Mouse (Mus musculus) embryonic facial prominence, embryonic 13.5 days (tissue): ENCODE data around the gene Eif3k. TPM values are rescaled to one million over a fixed set of nuclear protein-coding genes. Genes with fewer than 3 reads are reported as not detected.

ENCODE experiments used
- ATAC-seq: fragments of 200-750 bp; cut with Nextera tagmentation; 2 replicates; pipeline ENCODE4 v1.8.0; 2017; ENCODE audit warnings: low read depth; ENCODE audit not compliant: insufficient number of reproducible peaks, insufficient read depth, low FRiP score, low TSS enrichment
- H3K27ac ChIP-seq: fragments of 300-500 bp; sonication (generic); 2 replicates; pipeline ENCODE4 v1.5.1; 2015; ENCODE audit warnings: moderate library complexity, mild to moderate bottlenecking, inconsistent platforms
- H3K27me3 ChIP-seq: fragments of 300-500 bp; sonication (generic); 2 replicates; pipeline ENCODE4 v1.6.1; 2015; ENCODE audit warnings: mild to moderate bottlenecking, inconsistent platforms
- H3K36me3 ChIP-seq: fragments of 300-500 bp; sonication (generic); 2 replicates; pipeline ENCODE4 v1.6.1; 2015; ENCODE audit warnings: mild to moderate bottlenecking, inconsistent platforms
- H3K4me1 ChIP-seq: fragments of 300-500 bp; sonication (generic); 2 replicates; pipeline ENCODE4 v1.6.1; 2015; ENCODE audit warnings: inconsistent platforms
- H3K4me2 ChIP-seq: fragments of 300-500 bp; sonication (generic); 2 replicates; pipeline ENCODE4 v1.6.1; 2015; ENCODE audit warnings: moderate library complexity, mild to moderate bottlenecking, inconsistent platforms
- H3K4me3 ChIP-seq: fragments of 300-500 bp; sonication (generic); 2 replicates; pipeline ENCODE4 v1.5.1; 2015; ENCODE audit warnings: mild to moderate bottlenecking, inconsistent platforms
- H3K9ac ChIP-seq: fragments of 300-500 bp; sonication (generic); 2 replicates; pipeline ENCODE4 v1.6.1; 2015; ENCODE audit warnings: mild to moderate bottlenecking, inconsistent platforms
- H3K9me3 ChIP-seq: fragments of 300-500 bp; sonication (generic); 2 replicates; pipeline ENCODE4 v1.6.1; 2016; ENCODE audit warnings: inconsistent platforms
- WGBS: fragments of 180-500 bp; shearing (Covaris S2); methylation state at CpG from one replicate; pipeline ENCODE4 v1.1.7; 2015; ENCODE audit warnings: mixed read lengths; 5-methylcytosine and 5-hydroxymethylcytosine counted together
- polyA plus RNA-seq: library from polyadenylated mRNA; unstranded; fragments of >200 nt; fragmentation: Nextera tagmentation; extraction: Ambion mirVana; gene quantifications from 2 replicates; pipeline ENCODE4 v1.2.1, GENCODE M21; 2015

The Eif3k gene
- polyA plus RNA-seq: 453 and 455 TPM in 2 replicates

DNA sequence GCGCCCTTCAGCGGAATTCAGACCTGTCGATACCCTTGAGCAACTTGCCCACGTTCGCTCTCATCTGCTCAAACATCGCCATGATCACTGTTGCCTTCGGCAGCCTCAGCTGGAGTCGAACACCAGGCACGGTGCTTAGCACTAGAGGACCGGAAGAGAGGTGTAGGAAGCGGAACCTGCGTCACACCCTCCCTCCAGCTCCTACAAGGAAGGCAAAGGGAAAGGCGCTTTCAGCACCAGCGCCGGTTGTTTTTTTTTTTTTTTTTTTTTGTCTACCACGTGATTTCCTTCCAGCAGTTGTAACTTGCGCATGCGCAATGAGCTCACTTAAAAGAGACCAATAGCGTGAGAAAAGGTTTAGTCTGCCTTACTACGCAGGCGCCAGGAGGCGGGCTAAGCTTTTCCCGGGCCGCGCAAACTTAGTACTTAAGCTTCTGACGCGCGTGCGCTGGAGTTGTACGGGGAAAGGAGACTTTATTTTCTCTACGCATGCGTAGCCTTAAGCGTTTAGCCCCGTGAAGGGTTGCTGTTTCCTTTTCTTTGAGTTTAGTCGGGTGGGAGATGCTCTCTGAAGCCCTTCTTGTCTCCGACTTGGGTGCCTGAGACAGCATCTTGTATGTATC lies at the start of gene Eif3k, which contains the start of gene Map4k1:
Eif3k (minus strand) TSS at position 214 of the 623 bp plus-strand sequence.
Map4k1 (plus strand) TSS at position 400 of the 623 bp plus-strand sequence.
- peak; percentile 92 for ATAC-seq
- Histone ChIP-seq H3K27ac (peak within 1 kb of the TSS; percentile 90), H3K4me3 (peak within 1 kb of the TSS; percentile 89), H3K27me3 (no peaks in the 10 kb centered on the region), H3K9ac (peak within 1 kb of the TSS; percentile 89), H3K4me2 (peak within 1 kb of the TSS; percentile 97), H3K36me3 (peaks cover 31% of the 10 kb centered on the region), H3K4me1 (peaks cover 15% of the 10 kb centered on the region), H3K9me3 (no peaks in the 10 kb centered on the region)
- under 1% methylated on average over 36 of the region's 36 CpGs for WGBS

DNA sequence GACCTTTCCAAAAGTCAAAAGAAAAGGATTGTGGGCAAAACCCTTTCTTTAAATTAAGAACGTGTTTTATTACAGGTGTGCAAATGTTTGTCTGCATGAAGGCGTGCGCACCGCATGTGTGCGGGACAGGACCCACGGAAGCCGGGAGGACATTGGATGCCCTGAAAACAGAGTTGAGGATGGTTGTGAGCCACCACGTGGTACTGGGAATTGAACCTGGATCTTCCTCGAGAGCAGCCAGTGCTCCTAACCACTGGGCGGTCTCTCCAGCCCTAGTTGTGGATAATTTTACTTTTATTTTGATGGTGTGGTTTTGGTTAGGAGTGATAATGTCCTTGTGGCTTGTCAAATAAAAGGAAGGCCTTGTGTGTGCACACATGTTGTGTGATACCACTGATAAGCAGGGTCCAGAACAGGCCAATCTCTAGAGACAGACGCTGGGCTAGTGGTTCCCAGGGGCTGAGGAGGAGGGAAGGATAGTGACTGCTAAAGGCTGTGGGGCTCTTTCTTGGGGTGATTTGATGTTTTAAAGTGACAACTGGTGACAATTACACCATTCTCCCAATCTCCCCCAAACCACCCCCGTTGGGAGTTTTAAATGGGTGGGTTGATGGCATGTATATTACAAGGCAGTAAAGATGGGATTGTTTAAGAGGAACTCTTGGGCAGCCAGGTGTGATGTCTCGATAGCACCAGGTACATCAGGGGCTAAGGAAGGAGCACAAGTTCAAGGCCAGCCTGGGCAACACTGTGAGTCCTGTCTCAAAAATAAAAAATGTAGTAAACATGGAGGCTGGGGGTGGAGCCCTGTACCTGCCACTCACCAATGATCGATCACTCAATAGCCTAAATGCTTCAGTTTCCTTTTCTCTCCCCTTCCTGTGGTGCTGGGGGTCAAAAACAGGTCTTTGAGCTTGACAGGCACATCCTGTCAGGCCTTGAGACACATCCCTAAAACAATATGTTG lies 48.3 kb upstream of the Eif3k start:
- Histone ChIP-seq H3K4me1 (no peaks in the 10 kb centered on the region; the same call in 1 of the 2 replicates), H3K9me3 (no peaks in the 10 kb centered on the region), H3K4me2 (no peak overlapping the region), H3K27me3 (no peaks in the 10 kb centered on the region), H3K4me3 (no peak overlapping the region), H3K36me3 (no peaks in the 10 kb centered on the region), H3K27ac (no peak overlapping the region), H3K9ac (no peak overlapping the region)
- 85% methylated on average over 14 of the region's 14 CpGs for WGBS
- no peak for ATAC-seq

DNA sequence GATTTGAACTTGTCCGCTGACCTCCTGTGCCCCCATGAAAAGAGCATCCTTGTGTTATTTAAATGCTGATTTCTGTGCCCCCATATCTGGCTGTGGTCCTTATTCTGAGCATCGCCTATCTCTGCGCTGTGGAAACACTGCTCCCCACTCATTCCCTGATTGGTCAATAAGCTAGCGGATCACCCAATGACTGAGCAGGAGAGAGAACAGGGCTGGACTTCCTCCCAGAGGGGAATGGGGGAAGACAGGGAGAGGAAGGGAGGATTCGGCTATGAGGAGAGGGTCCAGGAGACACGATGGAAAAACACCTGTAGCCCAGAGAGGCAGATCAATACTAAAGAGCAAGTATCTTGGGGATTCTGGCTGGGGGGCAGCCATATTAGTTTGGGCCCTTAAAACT lies 47.1 kb upstream of the Eif3k start:
- 83% methylated on average over 6 of the region's 6 CpGs for WGBS
- no peaks in the 10 kb centered on the region for H3K27me3 ChIP-seq
- H3K9me3 ChIP-seq: no peaks in the 10 kb centered on the region

DNA sequence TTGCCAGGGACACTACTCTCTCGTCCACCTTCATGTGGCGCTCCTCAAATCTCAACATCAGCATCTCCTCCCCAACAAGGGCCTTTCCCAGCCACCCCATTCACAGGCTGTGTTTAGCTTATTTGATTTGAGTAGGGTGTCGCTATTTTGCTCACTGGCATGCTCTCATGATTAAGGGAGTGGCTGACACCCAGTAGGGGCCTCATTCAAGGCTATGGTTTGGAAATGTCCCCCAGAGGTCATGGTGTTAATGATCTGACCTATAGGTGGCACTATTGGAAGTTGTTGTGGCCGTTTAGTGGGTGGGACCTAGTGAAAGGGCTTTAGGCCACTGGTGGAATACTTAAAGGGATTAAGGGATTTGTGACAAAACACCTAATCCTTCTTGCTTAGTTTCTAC lies 45.1 kb upstream of the Eif3k start:
- Histone ChIP-seq H3K9ac (no peak overlapping the region), H3K36me3 (no peaks in the 10 kb centered on the region)
- WGBS: 82% methylated on average over 4 of the region's 4 CpGs

More for the DNA sequence above, 47.1 kb upstream of the Eif3k start:
- Histone ChIP-seq H3K4me1 (no peaks in the 10 kb centered on the region; the same call in 1 of the 2 replicates), H3K36me3 (no peaks in the 10 kb centered on the region), H3K4me3 (no peak overlapping the region), H3K4me2 (no peak overlapping the region), H3K9ac (no peak overlapping the region), H3K27ac (no peak overlapping the region)
- no peak for ATAC-seq

DNA sequence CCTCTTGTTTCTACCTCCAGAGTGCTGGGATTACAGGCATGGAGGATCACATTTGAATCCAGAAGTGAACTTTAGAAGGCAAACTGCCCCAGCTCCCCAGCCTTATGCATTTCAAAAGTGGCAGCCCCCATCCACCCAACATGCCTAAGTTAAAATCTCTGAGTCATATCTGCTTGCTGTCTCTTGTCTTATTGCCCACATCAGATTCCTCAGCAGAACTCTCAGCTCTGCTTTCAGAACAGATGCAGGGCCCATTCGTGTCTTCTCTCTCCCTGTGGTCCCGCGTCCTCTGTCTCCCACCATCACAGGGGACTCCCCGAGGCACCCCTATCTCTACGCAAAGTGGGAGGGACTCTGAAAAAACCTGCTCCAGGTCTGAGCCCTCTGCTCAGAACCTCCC lies 44.5 kb upstream of the Eif3k start:
- 66% methylated on average over 5 of the region's 5 CpGs for WGBS
- H3K9me3 ChIP-seq: no peaks in the 10 kb centered on the region
- no peaks in the 10 kb centered on the region; the same call in 1 of the 2 replicates for H3K4me1 ChIP-seq
- H3K9ac ChIP-seq: no peak overlapping the region
- H3K27ac ChIP-seq: no peak overlapping the region
- H3K27me3 ChIP-seq: peaks cover 2% of the 10 kb centered on the region
- H3K36me3 ChIP-seq: no peaks in the 10 kb centered on the region
- no peak for ATAC-seq
- H3K4me2 ChIP-seq: no peak overlapping the region
- no peak overlapping the region for H3K4me3 ChIP-seq

More for the DNA sequence above, 45.1 kb upstream of the Eif3k start:
- ATAC-seq: no peak
- H3K4me3 ChIP-seq: no peak overlapping the region
- no peaks in the 10 kb centered on the region; the same call in 1 of the 2 replicates for H3K4me1 ChIP-seq
- no peaks in the 10 kb centered on the region for H3K9me3 ChIP-seq
- H3K27me3 ChIP-seq: no peaks in the 10 kb centered on the region
- no peak overlapping the region for H3K27ac ChIP-seq
- H3K4me2 ChIP-seq: no peak overlapping the region

DNA sequence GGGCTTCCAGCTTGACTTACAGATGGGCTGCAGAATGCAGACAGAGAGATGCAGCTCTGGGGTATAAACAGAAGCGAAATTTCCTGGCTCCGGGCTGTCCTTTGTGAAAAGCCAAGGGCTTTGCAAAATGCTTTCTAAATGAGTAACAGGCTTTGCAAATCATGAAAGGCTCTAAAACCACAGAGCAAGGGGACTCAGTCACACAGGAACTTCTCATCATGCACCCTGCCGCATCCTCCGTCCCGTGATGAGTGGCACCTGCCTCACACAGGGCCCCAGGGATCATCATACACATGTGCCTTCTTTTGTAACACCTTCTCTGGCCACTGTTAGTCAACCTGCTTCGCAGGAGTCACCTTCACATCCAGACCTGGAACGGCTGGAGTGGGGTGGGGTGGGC lies 43.9 kb upstream of the Eif3k start:
- H3K27me3 ChIP-seq: peaks cover 8% of the 10 kb centered on the region
- no peaks in the 10 kb centered on the region for H3K9me3 ChIP-seq
- H3K27ac ChIP-seq: no peak overlapping the region
- H3K9ac ChIP-seq: no peak overlapping the region
- H3K4me3 ChIP-seq: no peak overlapping the region
- no peaks in the 10 kb centered on the region for H3K36me3 ChIP-seq
- WGBS: 35% methylated on average over 7 of the region's 7 CpGs
- ATAC-seq: no peak
- H3K4me1 ChIP-seq: no peaks in the 10 kb centered on the region; the same call in 1 of the 2 replicates
- no peak overlapping the region for H3K4me2 ChIP-seq

DNA sequence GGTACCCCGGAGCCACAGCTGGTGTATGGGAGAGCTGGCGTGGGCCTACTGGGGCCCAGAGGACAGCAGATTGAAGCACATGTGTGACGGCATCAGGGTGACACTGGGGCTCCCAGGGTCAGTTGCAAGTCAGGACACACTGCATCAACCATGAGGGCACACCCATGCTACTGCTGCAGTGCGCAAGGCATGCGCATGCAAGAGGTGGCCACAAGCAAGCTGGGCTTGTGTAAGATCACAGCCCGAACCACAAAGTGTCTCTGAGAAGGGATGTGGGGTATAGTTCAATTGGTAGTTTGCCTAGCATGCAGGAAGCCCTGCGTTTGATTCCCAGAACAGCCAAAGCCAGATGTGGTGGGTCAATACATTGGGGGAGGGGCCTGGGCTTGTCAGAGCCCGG lies 41.9 kb upstream of the Eif3k start:
- H3K36me3 ChIP-seq: no peaks in the 10 kb centered on the region
- no peak overlapping the region for H3K9ac ChIP-seq
- no peak overlapping the region for H3K4me3 ChIP-seq
- no peak for ATAC-seq
- H3K4me1 ChIP-seq: peaks cover 10% of the 10 kb centered on the region
- H3K9me3 ChIP-seq: no peaks in the 10 kb centered on the region
- 85% methylated on average over 8 of the region's 8 CpGs for WGBS
- H3K27ac ChIP-seq: no peak overlapping the region
- no peak overlapping the region for H3K4me2 ChIP-seq
- peaks cover 29% of the 10 kb centered on the region for H3K27me3 ChIP-seq

DNA sequence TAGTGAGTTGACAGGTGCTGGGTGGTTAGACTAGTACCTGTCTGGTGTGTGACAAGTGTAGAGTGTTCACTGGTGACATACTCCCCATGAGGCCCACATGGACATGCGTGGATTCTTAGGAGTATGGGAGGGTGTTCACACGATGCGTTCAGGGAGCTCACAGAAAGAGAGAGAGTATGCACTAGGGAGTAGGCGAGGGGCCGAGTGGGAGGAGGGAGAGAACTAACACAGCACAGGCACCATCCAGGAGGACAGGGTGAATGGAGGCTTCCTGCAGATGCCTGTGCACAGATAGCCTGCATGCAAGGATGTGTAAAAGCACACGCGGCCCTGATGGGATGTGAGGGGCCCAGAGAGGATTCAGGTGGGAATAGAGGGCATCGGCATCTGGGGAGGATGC lies 40.8 kb upstream of the Eif3k start:
- Histone ChIP-seq H3K4me1 (peaks cover 10% of the 10 kb centered on the region), H3K4me2 (no peak overlapping the region), H3K27me3 (peaks cover 39% of the 10 kb centered on the region), H3K9me3 (no peaks in the 10 kb centered on the region), H3K36me3 (no peaks in the 10 kb centered on the region), H3K9ac (no peak overlapping the region), H3K27ac (no peak overlapping the region), H3K4me3 (no peak overlapping the region)
- no peak for ATAC-seq
- 87% methylated on average over 8 of the region's 8 CpGs for WGBS

DNA sequence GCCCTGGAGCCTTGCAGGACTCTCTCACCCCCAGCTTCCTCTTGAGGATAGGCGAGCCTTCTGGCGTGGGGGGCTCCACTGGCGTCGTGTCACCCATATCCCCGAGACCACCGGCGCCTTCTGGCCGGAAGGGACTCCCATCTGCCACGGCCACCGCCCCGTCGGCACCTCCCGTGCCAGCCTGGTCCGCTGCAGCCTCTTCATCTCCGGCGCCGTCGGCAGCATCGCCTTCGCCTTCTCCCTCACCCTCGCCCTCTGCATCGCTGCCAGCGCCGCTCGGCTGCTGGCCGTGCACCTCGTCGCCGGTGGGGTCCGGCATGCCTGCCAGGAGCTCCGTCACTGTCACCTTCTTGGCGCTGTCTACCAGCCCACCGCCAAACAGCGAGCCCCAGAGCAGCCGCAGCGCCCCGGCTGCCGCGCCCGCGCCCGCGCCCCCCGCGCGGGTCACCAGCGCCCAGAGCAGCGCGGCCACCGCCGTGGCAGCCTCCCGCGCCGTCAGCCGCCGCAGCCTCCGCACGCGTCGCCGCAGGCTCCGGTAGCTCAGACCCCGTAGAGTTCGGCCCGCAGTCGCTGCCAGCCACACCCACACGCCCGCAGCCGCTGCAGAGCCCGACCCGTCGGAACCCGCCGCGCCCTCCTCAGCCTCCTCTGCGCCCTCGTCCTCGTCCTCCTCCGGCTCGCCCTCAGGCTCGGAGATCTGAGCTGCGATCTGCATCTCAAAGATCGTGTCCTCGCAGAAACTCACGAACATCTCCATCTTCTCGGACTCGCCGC lies 38.0 kb upstream of the Eif3k start:
- Histone ChIP-seq H3K9ac (peak overlapping the region; percentile 64), H3K4me2 (peak overlapping the region; percentile 78), H3K9me3 (peaks cover 5% of the 10 kb centered on the region), H3K27ac (no peak overlapping the region), H3K36me3 (0 out of 2 replicates have a peak, but pooled peaks cover 7% of the 10 kb centered on the region), H3K27me3 (peaks cover 44% of the 10 kb centered on the region), H3K4me1 (peaks cover 10% of the 10 kb centered on the region), H3K4me3 (peak overlapping the region; percentile 51)
- 4% methylated on average over 75 of the region's 88 CpGs for WGBS
- ATAC-seq: no peak

DNA sequence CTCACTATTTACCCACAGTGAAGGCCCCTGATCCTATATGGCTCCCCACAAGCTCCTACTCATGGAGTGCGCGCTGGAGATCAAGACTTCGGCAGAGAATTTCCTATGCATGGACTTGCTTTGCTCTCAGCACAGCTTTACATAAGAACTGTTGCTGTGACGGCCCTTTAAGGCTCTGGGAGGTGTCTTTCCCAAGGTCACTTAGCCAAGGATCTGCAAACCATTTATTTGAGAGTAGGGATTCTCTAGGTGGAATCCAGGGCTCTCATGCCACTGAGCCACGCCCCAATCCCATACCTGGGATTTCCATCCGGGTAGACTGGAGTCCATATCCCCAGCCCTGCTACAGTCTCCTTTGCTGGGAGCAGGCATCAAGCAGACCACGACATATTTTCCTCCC lies 35.6 kb upstream of the Eif3k start:
- Histone ChIP-seq H3K4me1 (peaks cover 10% of the 10 kb centered on the region), H3K27me3 (peaks cover 44% of the 10 kb centered on the region), H3K9me3 (peaks cover 7% of the 10 kb centered on the region), H3K27ac (no peak overlapping the region), H3K4me3 (no peak overlapping the region), H3K36me3 (0 out of 2 replicates have a peak, but pooled peaks cover 7% of the 10 kb centered on the region), H3K4me2 (no peak overlapping the region), H3K9ac (no peak overlapping the region)
- 81% methylated on average over 7 of the region's 7 CpGs for WGBS
- ATAC-seq: no peak

DNA sequence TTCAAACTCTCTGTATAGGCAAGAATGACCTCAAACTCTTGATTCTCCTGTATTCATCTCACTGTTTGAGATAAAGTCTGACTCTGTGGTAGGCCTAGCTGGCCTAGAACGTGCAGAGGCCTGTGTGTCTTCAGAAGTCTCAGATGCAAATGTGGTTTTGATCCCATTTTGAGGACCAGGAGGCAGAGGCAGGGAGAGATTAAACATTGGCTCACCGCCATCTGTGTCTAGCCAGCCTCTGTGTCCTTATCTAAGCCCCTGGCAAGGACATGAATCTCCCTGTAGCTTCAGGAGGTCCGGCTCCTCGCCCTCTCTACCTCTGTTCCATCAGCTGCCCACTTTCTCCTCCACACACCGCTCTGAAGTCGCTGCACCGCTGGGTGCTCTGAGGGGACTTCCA lies 34.8 kb upstream of the Eif3k start:
- 0 out of 2 replicates have a peak, but pooled peaks cover 7% of the 10 kb centered on the region for H3K36me3 ChIP-seq
- H3K27ac ChIP-seq: no peak overlapping the region
- H3K4me1 ChIP-seq: peaks cover 10% of the 10 kb centered on the region
- H3K4me2 ChIP-seq: no peak overlapping the region
- ATAC-seq: no peak
- H3K4me3 ChIP-seq: no peak overlapping the region
- H3K27me3 ChIP-seq: peaks cover 44% of the 10 kb centered on the region
- H3K9me3 ChIP-seq: peaks cover 7% of the 10 kb centered on the region
- no peak overlapping the region for H3K9ac ChIP-seq
- 79% methylated on average over 7 of the region's 7 CpGs for WGBS
